Mouse (Mus musculus) kidney, adult 18-20 months (tissue): ENCODE measurements at regions not wholly inside any gene's neighbourhood (a gene's known extent, or its start where the extent isn't known, plus 50 kb on each side); places are given as distances from the start of the nearest gene placed in this dataset.

ENCODE experiments used
- DNase-seq: peaks from one replicate; pipeline ENCODE4 v3.0.0; 2021

GRCm38 (mm10) chr9:61553626-61554025, 181.5 kb downstream of the Tle3 start:
- DNase-seq: no peak

DNA sequence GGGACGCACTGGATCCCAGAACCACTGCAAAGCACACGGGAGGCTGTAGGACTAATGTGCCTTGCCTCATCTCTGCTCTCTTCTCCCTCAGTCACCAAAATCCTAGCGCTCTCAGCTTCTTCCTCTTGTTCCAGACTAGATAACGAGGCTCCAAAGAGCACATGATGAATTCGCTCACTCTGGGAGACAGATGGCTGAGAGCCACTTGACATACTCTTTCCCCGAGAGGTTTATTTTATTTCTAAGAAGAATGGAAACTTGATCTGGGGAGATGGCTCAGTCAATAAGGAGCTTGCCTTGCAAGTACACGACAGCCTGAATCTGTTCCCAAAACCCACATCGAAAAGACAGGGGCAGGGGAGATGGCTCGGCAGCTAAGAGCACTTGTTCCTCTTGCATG, 179.2 kb downstream of the Tle3 start:
- no peak for DNase-seq

DNA sequence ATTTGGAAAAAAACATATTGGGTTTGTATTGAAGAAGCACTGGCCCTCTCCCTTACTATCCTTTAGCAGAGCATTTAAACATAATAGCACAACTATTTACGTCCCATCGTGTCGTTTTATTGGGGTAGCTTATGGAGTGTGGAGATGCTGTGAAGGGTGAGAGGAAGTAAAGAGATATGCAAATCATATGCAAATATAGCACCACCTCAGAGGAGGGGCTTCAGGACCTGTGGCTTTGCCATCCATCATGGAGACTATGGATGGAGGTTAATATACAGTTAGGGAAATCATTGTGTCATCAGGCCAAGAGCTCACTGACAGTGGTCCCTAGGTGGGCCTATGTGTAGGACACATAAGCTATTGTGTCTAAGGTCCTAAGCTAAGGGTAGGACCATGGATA, 178.2 kb downstream of the Tle3 start:
- no peak for DNase-seq

- no peak for DNase-seq
These were observed 177.6 kb downstream of the Tle3 start for GRCm38 (mm10) chr9:61549692-61550241.

GRCm38 (mm10) chr9:61537316-61538189, 165.4 kb downstream of the Tle3 start:
- DNase-seq: no peak

GRCm38 (mm10) chr9:61533237-61533636, 161.1 kb downstream of the Tle3 start:
- DNase-seq: no peak

GRCm38 (mm10) chr9:61530263-61531045, 158.3 kb downstream of the Tle3 start:
- DNase-seq: peak; percentile 10

- no peak for DNase-seq
These were observed 156.2 kb downstream of the Tle3 start for GRCm38 (mm10) chr9:61528286-61528865.

- DNase-seq: no peak
These were observed 155.4 kb downstream of the Tle3 start for GRCm38 (mm10) chr9:61527491-61528056.

DNA sequence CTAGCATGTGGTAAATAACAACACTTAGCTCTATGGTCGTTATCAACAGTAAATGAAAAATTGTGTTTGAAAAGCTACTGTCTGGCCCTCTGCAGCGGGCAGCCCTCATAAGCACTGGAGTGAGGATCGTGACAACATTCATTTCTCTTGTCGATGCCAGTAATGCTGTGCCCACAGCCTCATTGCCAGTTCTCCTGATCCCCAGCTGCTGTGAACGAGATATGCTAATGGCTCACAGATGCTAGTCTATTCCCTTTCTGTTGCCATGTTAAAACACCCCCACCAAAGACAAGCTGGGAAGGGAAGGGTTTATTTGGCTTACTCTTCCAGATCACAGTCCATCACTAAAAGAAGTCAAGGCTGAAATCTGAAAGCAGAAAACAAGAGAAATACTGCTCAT, 148.0 kb downstream of the Tle3 start:
- no peak for DNase-seq

GRCm38 (mm10) chr9:61517906-61518305, 145.7 kb downstream of the Tle3 start:
- no peak for DNase-seq

GRCm38 (mm10) chr9:61511436-61511835, 139.3 kb downstream of the Tle3 start:
- no peak for DNase-seq

DNA sequence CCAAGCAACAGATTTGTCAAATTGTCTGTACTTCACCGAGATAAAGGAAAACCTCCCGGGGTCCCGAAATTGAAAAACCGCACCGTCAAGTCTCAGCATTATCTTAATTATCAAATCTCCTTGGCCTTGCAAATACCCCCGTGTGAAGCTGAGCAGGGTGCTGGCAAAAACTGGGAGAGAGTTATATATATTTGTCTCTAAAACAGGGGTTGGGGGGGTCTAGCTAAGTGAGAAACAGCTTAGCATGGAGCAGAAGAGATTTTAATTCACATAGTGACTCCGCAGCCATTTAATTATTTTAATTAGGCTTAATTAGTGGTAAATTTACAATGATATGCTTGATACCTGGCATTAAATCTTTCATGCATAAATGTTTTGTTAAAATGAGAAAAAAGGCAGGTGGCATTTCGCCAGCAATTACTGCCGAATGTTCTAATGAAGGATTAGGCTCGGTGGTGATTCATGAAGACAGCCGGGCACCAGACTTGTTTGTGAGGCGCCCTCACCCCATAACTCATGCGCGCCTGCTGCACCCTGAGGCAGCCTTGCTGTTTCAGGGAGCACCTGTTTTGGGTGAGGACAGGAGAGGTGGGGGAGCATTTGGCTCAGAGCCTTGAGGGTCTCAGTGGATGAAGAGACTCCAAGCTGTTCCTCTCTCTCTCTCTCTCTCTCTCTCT, 138.2 kb downstream of the Tle3 start:
- DNase-seq: no peak

GRCm38 (mm10) chr9:61509591-61510191, 137.5 kb downstream of the Tle3 start:
- DNase-seq: no peak

DNA sequence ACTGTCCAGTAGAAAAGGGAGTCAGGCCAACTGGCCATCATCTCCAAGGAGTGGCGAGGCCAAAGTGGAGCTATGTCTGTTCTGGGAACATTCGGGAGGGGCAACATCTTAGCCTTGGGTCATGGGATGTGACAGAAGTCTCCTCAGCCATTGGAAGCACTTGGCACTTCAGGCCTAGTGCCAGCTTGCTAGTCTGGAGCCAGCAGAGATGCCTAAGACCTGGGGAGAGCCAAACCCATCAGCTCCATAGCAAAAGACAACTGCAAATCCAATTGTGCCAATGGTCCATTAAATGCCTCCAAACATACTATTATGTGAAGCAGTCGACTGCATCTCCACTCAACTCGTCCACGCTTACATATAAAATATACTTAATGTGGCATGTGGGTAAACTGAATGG, 136.9 kb downstream of the Tle3 start:
- DNase-seq: no peak

GRCm38 (mm10) chr9:61500851-61501250, 128.7 kb downstream of the Tle3 start:
- no peak for DNase-seq

DNA sequence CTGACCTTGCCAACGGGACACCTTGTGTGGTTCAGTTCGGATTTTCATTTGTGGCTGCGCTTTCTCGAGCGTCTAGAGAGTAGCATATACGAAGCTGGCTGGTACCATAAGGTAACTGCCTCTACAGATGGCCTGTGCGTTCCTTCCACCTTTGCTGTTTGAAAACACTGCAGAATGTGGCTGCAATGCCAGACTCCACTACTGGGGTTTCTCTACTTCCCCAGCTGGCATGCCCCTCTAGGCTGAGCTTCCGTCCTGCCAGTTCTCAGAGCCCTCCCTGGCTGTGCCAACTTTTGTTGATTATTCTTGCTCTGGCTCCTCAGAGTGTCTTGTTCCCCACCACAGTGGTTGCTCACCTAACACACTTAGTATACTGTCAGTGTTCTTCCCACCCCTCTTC, 120.7 kb downstream of the Tle3 start:
- no peak for DNase-seq

DNA sequence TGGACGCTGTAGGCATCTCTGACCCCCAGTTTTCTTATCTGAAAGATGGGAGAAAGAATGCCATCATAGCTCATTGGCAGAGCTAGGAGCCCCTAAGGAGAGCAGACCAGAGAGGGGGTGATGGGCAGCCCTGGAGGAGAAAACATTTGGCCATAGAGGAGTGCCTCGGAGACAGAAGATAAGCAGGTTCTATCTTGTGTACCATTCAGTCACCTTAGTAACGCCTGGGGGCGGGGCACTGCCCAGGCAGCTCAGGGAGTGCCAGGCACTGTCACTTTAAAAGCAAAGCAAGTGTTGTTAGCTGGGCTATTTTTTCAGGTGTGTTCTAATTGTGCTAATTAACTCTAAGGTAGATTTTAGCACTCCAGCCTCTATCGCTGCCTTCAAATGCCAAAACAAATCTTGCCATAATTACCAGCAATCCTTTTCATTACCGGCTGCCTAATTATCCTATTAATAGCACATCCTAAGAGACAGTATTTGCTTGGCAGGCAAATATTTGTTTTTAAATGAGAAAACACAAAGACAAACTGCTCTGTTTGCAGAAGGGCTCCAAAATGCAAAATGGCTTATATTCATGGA, 119.1 kb downstream of the Tle3 start:
- no peak for DNase-seq

DNA sequence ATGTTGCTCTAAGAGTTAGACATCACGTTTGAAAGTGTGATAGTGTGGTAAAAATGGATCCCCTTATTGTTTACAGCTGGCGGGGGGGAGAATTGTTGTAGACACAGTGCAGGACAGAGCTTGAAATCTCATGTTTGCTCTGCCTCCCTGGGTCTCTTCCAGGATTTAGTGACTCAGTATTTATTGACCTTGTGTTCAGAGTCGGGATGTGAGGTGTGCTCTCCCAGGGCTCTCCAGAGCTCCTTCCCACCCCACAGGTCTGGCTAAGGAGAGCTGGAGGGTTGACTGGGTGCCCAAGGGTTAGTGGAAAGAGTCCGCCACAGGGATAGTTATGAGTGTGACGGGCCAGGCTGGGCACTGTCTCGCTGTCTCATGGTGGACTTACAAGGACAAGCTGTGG, 117.8 kb downstream of the Tle3 start:
- DNase-seq: no peak

GRCm38 (mm10) chr9:61489147-61489546, 117.0 kb downstream of the Tle3 start:
- DNase-seq: no peak

DNA sequence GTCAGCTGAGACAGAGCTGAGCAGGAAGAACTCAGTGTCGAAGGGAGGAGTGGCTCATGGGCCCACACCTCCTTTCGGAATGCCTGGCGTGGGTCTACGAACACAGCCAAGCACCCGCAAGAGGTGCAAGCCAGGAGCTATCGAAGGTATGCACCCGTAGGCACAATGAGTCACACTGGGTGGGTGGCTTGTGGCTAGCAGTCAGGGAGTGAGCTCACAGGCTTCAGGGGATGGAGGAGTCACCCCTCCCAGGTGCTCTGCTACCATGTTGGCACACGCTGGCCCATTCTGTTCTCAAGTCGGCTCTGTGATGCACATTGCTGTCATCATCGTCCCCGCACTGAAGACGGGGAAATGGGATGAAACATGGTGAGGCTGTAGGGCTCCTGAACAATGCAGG, 115.7 kb downstream of the Tle3 start:
- DNase-seq: no peak

GRCm38 (mm10) chr9:61487146-61487545, 115.0 kb downstream of the Tle3 start:
- DNase-seq: no peak
